Mouse (Mus musculus): ENCODE data around the gene Prodh2. TPM values are rescaled to one million over a fixed set of nuclear protein-coding genes. Genes with fewer than 3 reads are reported as not detected.

The Prodh2 gene
- polyA plus RNA-seq (2014; fragmentation: Illumina TruSeq; extraction: RNeasy Lipid Tissue Mini Kit (QIAGEN cat#74804); ENCODE audit: low read depth, low replicate concordance): 10.0 TPM

GRCm38 (mm10) chr7:30493401-30493931, at the start of gene Prodh2:
Gene Prodh2, plus strand, starts transcription at chr7:30493622.

GRCm38 (mm10) chr7:30444971-30445751, 48.3 kb upstream of the Prodh2 start, which contains the start of gene Aplp1:
Gene Aplp1, minus strand, starts transcription at chr7:30445535.

GRCm38 (mm10) chr7:30457629-30458330, 35.6 kb upstream of the Prodh2 start, which contains the start of the genes Kirrel2 and Nphs1:
Gene Kirrel2, minus strand, starts transcription at chr7:30457690.
Gene Nphs1, plus strand, starts transcription at chr7:30458315.

GRCm38 (mm10) chr7:30534633-30535577, 41.5 kb downstream of the Prodh2 start, which contains the start of gene Arhgap33:
Gene Arhgap33, minus strand, starts transcription at chr7:30535060.

GRCm38 (mm10) chr7:30552102-30553020, 58.9 kb downstream of the Prodh2 start, which contains the start of the genes Hspb6 and Proser3:
Gene Hspb6, plus strand, starts transcription at chr7:30552178.
Gene Proser3, minus strand, starts transcription at chr7:30552299.

GRCm38 (mm10) chr7:30559443-30559954, 66.1 kb downstream of the Prodh2 start, which contains the start of gene Lin37:
Gene Lin37, minus strand, starts transcription at chr7:30559838.

Other genes starting within 250 kb of the Prodh2 start
- not detected for gene Thap8, start 213.5 kb upstream of the Prodh2 start, polyA plus RNA-seq (2014; fragmentation: Illumina TruSeq; extraction: RNeasy Lipid Tissue Mini Kit (QIAGEN cat#74804); ENCODE audit: low read depth, low replicate concordance)
- 0.42 TPM for gene Wdr62, start 213.2 kb upstream of the Prodh2 start, polyA plus RNA-seq (2014; fragmentation: Illumina TruSeq; extraction: RNeasy Lipid Tissue Mini Kit (QIAGEN cat#74804); ENCODE audit: low read depth, low replicate concordance)
- 0.19 TPM for gene Clip3, start 201.9 kb upstream of the Prodh2 start, polyA plus RNA-seq (2014; fragmentation: Illumina TruSeq; extraction: RNeasy Lipid Tissue Mini Kit (QIAGEN cat#74804); ENCODE audit: low read depth, low replicate concordance)
- gene Alkbh6, start 184.9 kb upstream of the Prodh2 start, polyA plus RNA-seq (2014; fragmentation: Illumina TruSeq; extraction: RNeasy Lipid Tissue Mini Kit (QIAGEN cat#74804); ENCODE audit: low read depth, low replicate concordance): 1.9 TPM
- not detected for gene Syne4, start 178.8 kb upstream of the Prodh2 start, polyA plus RNA-seq (2014; fragmentation: Illumina TruSeq; extraction: RNeasy Lipid Tissue Mini Kit (QIAGEN cat#74804); ENCODE audit: low read depth, low replicate concordance)
- 0.50 TPM for gene E130208F15Rik, start 171.9 kb upstream of the Prodh2 start, polyA plus RNA-seq (2014; fragmentation: Illumina TruSeq; extraction: RNeasy Lipid Tissue Mini Kit (QIAGEN cat#74804); ENCODE audit: low read depth, low replicate concordance)
- 2.9 TPM for gene Sdhaf1, start 169.7 kb upstream of the Prodh2 start, polyA plus RNA-seq (2014; fragmentation: Illumina TruSeq; extraction: RNeasy Lipid Tissue Mini Kit (QIAGEN cat#74804); ENCODE audit: low read depth, low replicate concordance)
- 0.85 TPM for gene Lrfn3, start 130.8 kb upstream of the Prodh2 start, polyA plus RNA-seq (2014; fragmentation: Illumina TruSeq; extraction: RNeasy Lipid Tissue Mini Kit (QIAGEN cat#74804); ENCODE audit: low read depth, low replicate concordance)
- 6.5 TPM for gene Tyrobp, start 79.9 kb upstream of the Prodh2 start, polyA plus RNA-seq (2014; fragmentation: Illumina TruSeq; extraction: RNeasy Lipid Tissue Mini Kit (QIAGEN cat#74804); ENCODE audit: low read depth, low replicate concordance)
- not detected for gene Hcst, start 73.8 kb upstream of the Prodh2 start, polyA plus RNA-seq (2014; fragmentation: Illumina TruSeq; extraction: RNeasy Lipid Tissue Mini Kit (QIAGEN cat#74804); ENCODE audit: low read depth, low replicate concordance)
- gene Nfkbid, start 71.9 kb upstream of the Prodh2 start, polyA plus RNA-seq (2014; fragmentation: Illumina TruSeq; extraction: RNeasy Lipid Tissue Mini Kit (QIAGEN cat#74804); ENCODE audit: low read depth, low replicate concordance): not detected
- not detected for gene Aplp1, start 48.1 kb upstream of the Prodh2 start, polyA plus RNA-seq (2014; fragmentation: Illumina TruSeq; extraction: RNeasy Lipid Tissue Mini Kit (QIAGEN cat#74804); ENCODE audit: low read depth, low replicate concordance)
- gene Kirrel2, start 35.9 kb upstream of the Prodh2 start, polyA plus RNA-seq (2014; fragmentation: Illumina TruSeq; extraction: RNeasy Lipid Tissue Mini Kit (QIAGEN cat#74804); ENCODE audit: low read depth, low replicate concordance): not detected
- gene Nphs1, start 35.3 kb upstream of the Prodh2 start, polyA plus RNA-seq (2014; fragmentation: Illumina TruSeq; extraction: RNeasy Lipid Tissue Mini Kit (QIAGEN cat#74804); ENCODE audit: low read depth, low replicate concordance): not detected
- not detected for gene Arhgap33, start 41.4 kb downstream of the Prodh2 start, polyA plus RNA-seq (2014; fragmentation: Illumina TruSeq; extraction: RNeasy Lipid Tissue Mini Kit (QIAGEN cat#74804); ENCODE audit: low read depth, low replicate concordance)
- 13.0 TPM for gene Hspb6, start 58.6 kb downstream of the Prodh2 start, polyA plus RNA-seq (2014; fragmentation: Illumina TruSeq; extraction: RNeasy Lipid Tissue Mini Kit (QIAGEN cat#74804); ENCODE audit: low read depth, low replicate concordance)
- 0.34 TPM for gene Proser3, start 58.7 kb downstream of the Prodh2 start, polyA plus RNA-seq (2014; fragmentation: Illumina TruSeq; extraction: RNeasy Lipid Tissue Mini Kit (QIAGEN cat#74804); ENCODE audit: low read depth, low replicate concordance)
- gene Lin37, start 66.2 kb downstream of the Prodh2 start, polyA plus RNA-seq (2014; fragmentation: Illumina TruSeq; extraction: RNeasy Lipid Tissue Mini Kit (QIAGEN cat#74804); ENCODE audit: low read depth, low replicate concordance): 5.1 TPM
- 14.8 TPM for gene U2af1l4, start 69.7 kb downstream of the Prodh2 start, polyA plus RNA-seq (2014; fragmentation: Illumina TruSeq; extraction: RNeasy Lipid Tissue Mini Kit (QIAGEN cat#74804); ENCODE audit: low read depth, low replicate concordance)
- 1.6 TPM for gene Gm49396, start 69.7 kb downstream of the Prodh2 start, polyA plus RNA-seq (2014; fragmentation: Illumina TruSeq; extraction: RNeasy Lipid Tissue Mini Kit (QIAGEN cat#74804); ENCODE audit: low read depth, low replicate concordance)
- 23.8 TPM for gene Psenen, start 70.0 kb downstream of the Prodh2 start, polyA plus RNA-seq (2014; fragmentation: Illumina TruSeq; extraction: RNeasy Lipid Tissue Mini Kit (QIAGEN cat#74804); ENCODE audit: low read depth, low replicate concordance)
- gene Igflr1, start 71.8 kb downstream of the Prodh2 start, polyA plus RNA-seq (2014; fragmentation: Illumina TruSeq; extraction: RNeasy Lipid Tissue Mini Kit (QIAGEN cat#74804); ENCODE audit: low read depth, low replicate concordance): not detected
- 2.6 TPM for gene Kmt2b, start 95.1 kb downstream of the Prodh2 start, polyA plus RNA-seq (2014; fragmentation: Illumina TruSeq; extraction: RNeasy Lipid Tissue Mini Kit (QIAGEN cat#74804); ENCODE audit: low read depth, low replicate concordance)
- gene Zbtb32, start 105.3 kb downstream of the Prodh2 start, polyA plus RNA-seq (2014; fragmentation: Illumina TruSeq; extraction: RNeasy Lipid Tissue Mini Kit (QIAGEN cat#74804); ENCODE audit: low read depth, low replicate concordance): not detected
- gene Upk1a, start 119.2 kb downstream of the Prodh2 start, polyA plus RNA-seq (2014; fragmentation: Illumina TruSeq; extraction: RNeasy Lipid Tissue Mini Kit (QIAGEN cat#74804); ENCODE audit: low read depth, low replicate concordance): not detected
- 967 TPM for gene Cox6b1, start 132.5 kb downstream of the Prodh2 start, polyA plus RNA-seq (2014; fragmentation: Illumina TruSeq; extraction: RNeasy Lipid Tissue Mini Kit (QIAGEN cat#74804); ENCODE audit: low read depth, low replicate concordance)
- gene Etv2, start 142.2 kb downstream of the Prodh2 start, polyA plus RNA-seq (2014; fragmentation: Illumina TruSeq; extraction: RNeasy Lipid Tissue Mini Kit (QIAGEN cat#74804); ENCODE audit: low read depth, low replicate concordance): not detected
- 0.50 TPM for gene Rbm42, start 156.7 kb downstream of the Prodh2 start, polyA plus RNA-seq (2014; fragmentation: Illumina TruSeq; extraction: RNeasy Lipid Tissue Mini Kit (QIAGEN cat#74804); ENCODE audit: low read depth, low replicate concordance)
- gene Haus5, start 171.4 kb downstream of the Prodh2 start, polyA plus RNA-seq (2014; fragmentation: Illumina TruSeq; extraction: RNeasy Lipid Tissue Mini Kit (QIAGEN cat#74804); ENCODE audit: low read depth, low replicate concordance): 0.93 TPM
- not detected for gene Pmis2, start 178.0 kb downstream of the Prodh2 start, polyA plus RNA-seq (2014; fragmentation: Illumina TruSeq; extraction: RNeasy Lipid Tissue Mini Kit (QIAGEN cat#74804); ENCODE audit: low read depth, low replicate concordance)
- gene 2200002J24Rik, start 205.3 kb downstream of the Prodh2 start, polyA plus RNA-seq (2014; fragmentation: Illumina TruSeq; extraction: RNeasy Lipid Tissue Mini Kit (QIAGEN cat#74804); ENCODE audit: low read depth, low replicate concordance): not detected
- 0.21 TPM for gene Atp4a, start 218.6 kb downstream of the Prodh2 start, polyA plus RNA-seq (2014; fragmentation: Illumina TruSeq; extraction: RNeasy Lipid Tissue Mini Kit (QIAGEN cat#74804); ENCODE audit: low read depth, low replicate concordance)
- 28.3 TPM for gene Tmem147, start 235.9 kb downstream of the Prodh2 start, polyA plus RNA-seq (2014; fragmentation: Illumina TruSeq; extraction: RNeasy Lipid Tissue Mini Kit (QIAGEN cat#74804); ENCODE audit: low read depth, low replicate concordance)